Comparison of ENCODE assay signal across 8 mouse cellular contexts in the genomic region with DNA sequence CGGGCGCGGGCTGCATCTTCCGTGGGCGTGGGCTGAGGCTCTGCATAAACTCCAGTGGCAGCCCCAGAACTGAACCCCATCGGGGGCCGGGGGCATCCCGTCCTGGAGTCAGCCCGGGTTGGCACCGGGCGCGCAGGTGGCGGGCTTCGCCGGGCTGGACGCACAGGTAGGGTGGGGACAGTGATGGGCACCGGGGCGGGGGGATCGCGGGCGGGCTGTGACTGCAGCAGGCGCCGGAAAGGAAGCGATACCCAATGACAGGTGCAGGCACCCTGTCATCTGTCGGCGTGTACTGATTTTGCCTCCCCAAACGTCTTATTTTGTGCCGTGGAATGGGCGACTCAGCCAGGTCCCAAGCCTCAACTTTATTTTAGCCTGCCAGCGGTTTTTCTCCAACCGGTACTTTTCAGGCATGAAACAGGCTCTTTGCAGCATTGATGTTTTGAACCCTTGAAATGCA. TPM values are rescaled to one million over a fixed set of nuclear protein-coding genes. Genes with fewer than 3 reads are reported as not detected.
DNase-seq lines count a peak whose midpoint lies in the region; ATAC-seq and TF ChIP-seq lines count a peak whose summit lies in the region.

No protein-coding gene starts in this region.

- peaks cover 41% of the 10 kb centered on the region for H3K36me3 ChIP-seq in heart, embryonic 13.5 days
- H3K36me3 ChIP-seq in ES-E14 (ENCODE audit: control insufficient read depth, insufficient read depth, low read length, poor library complexity, severe bottlenecking): peaks cover 9% of the 10 kb centered on the region; the same call in 1 of the 2 replicates
- no peaks in the 10 kb centered on the region for H3K36me3 ChIP-seq in forebrain, postnatal 0 days (ENCODE audit: insufficient read depth)

- H3K4me2 ChIP-seq in heart, embryonic 13.5 days: peak overlapping the region; percentile 96
- H3K4me2 ChIP-seq in forebrain, postnatal 0 days (ENCODE audit: low read depth): peak overlapping the region; percentile 83

- in situ Hi-C loops in ES-E14 (cut with MboI; ENCODE audit: low sequenced_read_pairs in 2 of 2, unreplicated experiment in 2 of 2): no loop called here

- H3K9me3 ChIP-seq in heart, embryonic 13.5 days: no peaks in the 10 kb centered on the region
- H3K9me3 ChIP-seq in ES-E14 (ENCODE audit: control insufficient read depth, insufficient read depth, low read depth, low read length): no peaks in the 10 kb centered on the region
- H3K9me3 ChIP-seq in forebrain, postnatal 0 days (ENCODE audit: low read length): no peaks in the 10 kb centered on the region

- under 1% methylated on average over 29 of the region's 31 CpGs for WGBS in heart, embryonic 13.5 days
- WGBS in forebrain, postnatal 0 days: 3% methylated on average over 30 of the region's 31 CpGs

- H3K9ac ChIP-seq in heart, embryonic 13.5 days: peak overlapping the region; percentile 96
- H3K9ac ChIP-seq in ES-E14 (ENCODE audit: insufficient read depth, low read depth, low read length, poor library complexity, severe bottlenecking): peak overlapping the region; percentile 99
- H3K9ac ChIP-seq in forebrain, postnatal 0 days: peak overlapping the region; percentile 98

- ATAC-seq in heart, embryonic 13.5 days (ENCODE audit: extremely low read depth, insufficient number of reproducible peaks, low FRiP score, low TSS enrichment): 0 out of 2 replicates have a peak, but pooled peaks have one; percentile 4
- ATAC-seq in forebrain, postnatal 0 days: peak; percentile 2; the same call in 1 of the 2 replicates

- no peaks in the 10 kb centered on the region for H3K27me3 ChIP-seq in heart, embryonic 13.5 days (replicated peaks)
- H3K27me3 ChIP-seq in forebrain, postnatal 0 days (ENCODE audit: insufficient read depth, low read length): no peaks in the 10 kb centered on the region

- peaks cover 17% of the 10 kb centered on the region for H3K4me1 ChIP-seq in heart, embryonic 13.5 days
- H3K4me1 ChIP-seq in ES-E14 (ENCODE audit: control insufficient read depth in 2 of 2, insufficient read depth in 2 of 2, low read length in 2 of 2, poor library complexity in 1 of 2): peaks cover 0 to 4% of the 10 kb centered on the region in 2 experiments; a peak in 1 of 4 replicates
- peaks cover 13% of the 10 kb centered on the region; the same call in 1 of the 2 replicates for H3K4me1 ChIP-seq in forebrain, postnatal 0 days (ENCODE audit: insufficient read depth)

- H3K27ac ChIP-seq in heart, embryonic 13.5 days (replicated peaks): peak overlapping the region; percentile 97
- peak overlapping the region; percentile 97 for H3K27ac ChIP-seq in ES-E14 (ENCODE audit: insufficient read depth, low read depth, low read length, poor library complexity, severe bottlenecking)
- H3K27ac ChIP-seq in forebrain, postnatal 0 days (ENCODE audit: low read depth, low read length): peak overlapping the region; percentile 100

- no peak for TF ChIP-seq CTCF in forebrain, postnatal 0 days (IDR thresholded peaks at IDR 0.05; ENCODE audit: low read depth)

- peak overlapping the region; percentile 98 for H3K4me3 ChIP-seq in heart, embryonic 13.5 days
- H3K4me3 ChIP-seq in ES-E14 (ENCODE audit: insufficient read depth in 1 of 2, low read depth in 1 of 2, low read length in 2 of 2, poor library complexity in 1 of 2, severe bottlenecking in 1 of 2): peak overlapping the region; percentile 65 to 87
- peak overlapping the region; percentile 79 for H3K4me3 ChIP-seq in forebrain, postnatal 0 days (ENCODE audit: low read depth, low read length)

- no peak for DNase-seq in heart, adult 18-20 months
- no peak for DNase-seq in ES-E14 (ENCODE audit: low read depth, low spot score)
- DNase-seq in forebrain, postnatal 0 days: no peak
- peak; percentile 7 for DNase-seq in lung, postnatal 36 days
- DNase-seq in layer of hippocampus, adult 18-20 months (ENCODE audit: low spot score in 2 of 2): no peak
- DNase-seq in cerebellum, postnatal 14 days: no peak
- no peak for DNase-seq in gastrocnemius, adult 18-20 months (ENCODE audit: low spot score)

TF ChIP-seq in ES-E14, 5 proteins besides CTCF, POLR2A, EP300 and RAD21:
- TF ChIP-seq MAFK (IDR thresholded peaks at IDR 0.05; ENCODE audit: insufficient read depth, low read depth, low read length) (no peak), CHD2 (IDR thresholded peaks at IDR 0.05; ENCODE audit: low read depth, low read length) (no peak), ZC3H11A (IDR thresholded peaks at IDR 0.05; ENCODE audit: borderline replicate concordance, low read depth, low read length) (no peak), HCFC1 (IDR thresholded peaks at IDR 0.05; ENCODE audit: borderline replicate concordance, insufficient read depth, low read length) (no peak), ZNF384 (IDR thresholded peaks at IDR 0.05; ENCODE audit: low read depth, low read length) (no peak)

RNA-seq across cellular contexts. Expression of gene Slc35e2, which starts 0.8 kb away (rescaled TPM):
- 5.7 and 6.2 TPM in 2 replicates for polyA plus RNA-seq in heart, embryonic 13.5 days (2015; fragmentation: Nextera tagmentation; extraction: Ambion mirVana)
- total RNA-seq in heart, adult 18-20 months (2021): 1 to 10 TPM; 9.0 TPM
- 25.5 and 33.5 TPM in 2 replicates for total RNA-seq in ES-E14 (2012; rRNA removed)
- 39.9 and 49.2 TPM in 2 replicates for total RNA-seq in forebrain, postnatal 0 days (2014; rRNA removed)
- polyA plus RNA-seq in forebrain, postnatal 0 days (2015; fragmentation: Nextera tagmentation; extraction: Ambion mirVana): 8.6 and 10.5 TPM in 2 replicates
- 10 to 100 TPM; 39.3 to 42.3 TPM for total RNA-seq in layer of hippocampus, adult 18-20 months (2021)
- 1 to 10 TPM; 3.8 to 4.4 TPM for total RNA-seq in gastrocnemius, adult 18-20 months (2021)

RNA-seq across cellular contexts. Expression of gene Cdk11b, which starts 22.6 kb away (rescaled TPM):
- 39.6 and 40.2 TPM in 2 replicates for polyA plus RNA-seq in heart, embryonic 13.5 days (2015; fragmentation: Nextera tagmentation; extraction: Ambion mirVana)
- total RNA-seq in heart, adult 18-20 months (2021): 10 to 100 TPM; 26.4 to 26.7 TPM
- total RNA-seq in ES-E14 (2012; rRNA removed): 45.7 and 50.1 TPM in 2 replicates
- 20.7 and 21.8 TPM in 2 replicates for total RNA-seq in forebrain, postnatal 0 days (2014; rRNA removed)
- 48.7 and 64.7 TPM in 2 replicates for polyA plus RNA-seq in forebrain, postnatal 0 days (2015; fragmentation: Nextera tagmentation; extraction: Ambion mirVana)
- total RNA-seq in layer of hippocampus, adult 18-20 months (2021): 10 to 100 TPM; 45.3 to 47.0 TPM
- 10 to 100 TPM; 29.4 to 30.4 TPM for total RNA-seq in gastrocnemius, adult 18-20 months (2021)

RNA-seq across cellular contexts. Expression of gene Nadk, which starts 39.8 kb away (rescaled TPM):
- 45.0 and 49.3 TPM in 2 replicates for polyA plus RNA-seq in heart, embryonic 13.5 days (2015; fragmentation: Nextera tagmentation; extraction: Ambion mirVana)
- total RNA-seq in heart, adult 18-20 months (2021): 10 to 100 TPM; 30.6 to 32.5 TPM
- total RNA-seq in ES-E14 (2012; rRNA removed): 73.5 and 88.5 TPM in 2 replicates
- 86.0 and 89.7 TPM in 2 replicates for total RNA-seq in forebrain, postnatal 0 days (2014; rRNA removed)
- 66.4 and 66.7 TPM in 2 replicates for polyA plus RNA-seq in forebrain, postnatal 0 days (2015; fragmentation: Nextera tagmentation; extraction: Ambion mirVana)
- 10 to 100 TPM; 65.4 to 69.2 TPM for total RNA-seq in layer of hippocampus, adult 18-20 months (2021)
- total RNA-seq in gastrocnemius, adult 18-20 months (2021): 10 to 100 TPM; 16.7 to 22.6 TPM

RNA-seq across cellular contexts. Expression of gene Gm10563, which starts 43.2 kb away (rescaled TPM):
- not detected in 2 replicates for polyA plus RNA-seq in heart, embryonic 13.5 days (2015; fragmentation: Nextera tagmentation; extraction: Ambion mirVana)
- not detected for total RNA-seq in heart, adult 18-20 months (2021)
- total RNA-seq in ES-E14 (2012; rRNA removed): not detected in 2 replicates
- total RNA-seq in forebrain, postnatal 0 days (2014; rRNA removed): not detected in 2 replicates
- polyA plus RNA-seq in forebrain, postnatal 0 days (2015; fragmentation: Nextera tagmentation; extraction: Ambion mirVana): not detected in 2 replicates
- total RNA-seq in layer of hippocampus, adult 18-20 months (2021): not detected
- not detected for total RNA-seq in gastrocnemius, adult 18-20 months (2021)

RNA-seq across cellular contexts. Expression of gene Mmp23, which starts 51.2 kb away (rescaled TPM):
- 67.1 and 73.0 TPM in 2 replicates for polyA plus RNA-seq in heart, embryonic 13.5 days (2015; fragmentation: Nextera tagmentation; extraction: Ambion mirVana)
- total RNA-seq in heart, adult 18-20 months (2021): 1 to 10 TPM; 7.0 to 7.2 TPM
- 12.1 and 19.0 TPM in 2 replicates for total RNA-seq in ES-E14 (2012; rRNA removed)
- 6.0 TPM in 2 replicates for total RNA-seq in forebrain, postnatal 0 days (2014; rRNA removed)
- polyA plus RNA-seq in forebrain, postnatal 0 days (2015; fragmentation: Nextera tagmentation; extraction: Ambion mirVana): 2.5 and 2.9 TPM in 2 replicates
- total RNA-seq in layer of hippocampus, adult 18-20 months (2021): 1 to 10 TPM; 2.8 to 4.2 TPM
- 1 to 10 TPM in 1 of 2 experiments, under 1 TPM in 1; 0.53 to 1.8 TPM for total RNA-seq in gastrocnemius, adult 18-20 months (2021)
